Mouse (Mus musculus) midbrain, embryonic 12.5 days (tissue): ENCODE data around the gene Sema3a. TPM values are rescaled to one million over a fixed set of nuclear protein-coding genes. Genes with fewer than 3 reads are reported as not detected.

Experiments used
- ATAC-seq: fragments of 200-750 bp; cut with Nextera tagmentation; 2 replicates; pipeline ENCODE4 v1.8.0; 2017; ENCODE audit warnings: low read depth, moderate TSS enrichment, moderate library complexity; ENCODE audit not compliant: low FRiP score
- H3K27ac ChIP-seq: fragments of 300-500 bp; sonication (generic); replicated peaks from 2 replicates; pipeline ENCODE4 v1.5.1; 2016; ENCODE audit warnings: mild to moderate bottlenecking
- H3K27me3 ChIP-seq: fragments of 300-500 bp; sonication (generic); 2 replicates; pipeline ENCODE4 v1.6.1; 2016; ENCODE audit warnings: mild to moderate bottlenecking
- H3K36me3 ChIP-seq: fragments of 300-500 bp; sonication (generic); 2 replicates; pipeline ENCODE4 v1.6.1; 2016
- H3K4me1 ChIP-seq: fragments of 300-500 bp; sonication (generic); 2 replicates; pipeline ENCODE4 v1.6.1; 2016
- H3K4me2 ChIP-seq: fragments of 300-500 bp; sonication (generic); replicated peaks from 2 replicates; pipeline ENCODE4 v1.6.1; 2016; ENCODE audit warnings: mild to moderate bottlenecking, moderate library complexity
- H3K4me3 ChIP-seq: fragments of 300-500 bp; sonication (generic); 2 replicates; pipeline ENCODE4 v1.5.1; 2016; ENCODE audit warnings: mild to moderate bottlenecking
- H3K9ac ChIP-seq: fragments of 300-500 bp; sonication (generic); replicated peaks from 2 replicates; pipeline ENCODE4 v1.6.1; 2016; ENCODE audit warnings: mild to moderate bottlenecking, moderate library complexity
- H3K9me3 ChIP-seq: fragments of 300-500 bp; sonication (generic); 2 replicates; pipeline ENCODE4 v1.6.1; 2016; ENCODE audit warnings: mild to moderate bottlenecking
- whole genome bisulfite sequencing: fragments of 180-500 bp; shearing (Covaris S2); methylation state at CpG from one replicate; pipeline ENCODE4 v1.1.7; 2016; 5-methylcytosine and 5-hydroxymethylcytosine counted together
- polyA plus RNA-seq: library from polyadenylated mRNA; unstranded; fragments of >200 nt; fragmentation: Nextera tagmentation; extraction: Ambion mirVana; gene quantifications from 2 replicates; pipeline ENCODE4 v1.2.1, GENCODE M21; 2016

Gene Sema3a
- polyA plus RNA-seq, 1 experiment from 2014 or later, result 11.5 TPM

DNA sequence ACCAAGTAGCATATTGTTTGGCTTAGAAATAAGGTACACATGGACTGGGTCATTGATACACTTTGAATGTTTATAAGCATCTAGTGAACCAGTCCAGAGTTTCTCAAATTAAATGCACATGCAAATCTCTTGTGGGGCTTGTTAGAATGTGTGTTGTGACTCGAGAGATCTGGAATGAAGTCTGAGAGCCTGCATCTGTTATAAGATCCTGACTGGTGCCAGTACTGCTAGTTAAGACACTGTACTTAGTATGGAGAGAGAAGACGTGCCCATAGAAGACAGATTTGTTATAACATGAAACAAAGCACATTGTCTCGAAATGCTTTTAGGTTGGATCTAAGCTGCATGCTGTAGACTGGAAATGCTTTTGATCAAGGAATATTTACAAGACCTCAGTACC lies 511.0 kb downstream of the Sema3a start:
- ATAC-seq, result no peak
- Histone ChIP-seq H3K4me1 (no peaks in the 10 kb centered on the region), H3K36me3 (no peaks in the 10 kb centered on the region), H3K9me3 (no peaks in the 10 kb centered on the region), H3K4me2 (no peak overlapping the region), H3K9ac (no peak overlapping the region), H3K27ac (no peak overlapping the region), H3K4me3 (no peak overlapping the region), H3K27me3 (peaks cover 12% of the 10 kb centered on the region)
- 65% methylated on average over 3 of the region's 3 CpGs for WGBS
